Mouse (Mus musculus): ENCODE measurements around the gene Swap70.

DNA sequence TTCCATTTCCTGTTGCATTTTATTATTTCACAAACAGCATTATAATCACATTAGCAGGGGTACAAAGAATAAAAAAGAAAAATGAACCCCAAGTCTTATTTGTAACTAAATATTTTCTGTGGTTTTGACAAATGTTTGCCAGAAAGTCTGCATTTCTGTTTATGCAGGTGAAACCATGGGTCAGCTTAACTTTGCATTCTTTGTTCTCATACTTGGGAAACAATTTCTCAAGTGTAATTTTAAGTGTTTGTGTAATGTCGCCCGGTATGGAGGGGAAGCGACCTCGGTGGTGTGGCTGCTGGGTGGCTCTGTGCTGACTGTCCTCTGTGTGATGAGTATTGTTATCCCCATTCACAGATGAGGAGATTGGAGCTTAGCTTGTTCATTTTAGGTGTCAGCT, 40.3 kb downstream of the Swap70 start:
- TF ChIP-seq ZC3H11A (IDR thresholded peaks at IDR 0.05; ENCODE audit: low read depth, low read length): no peak
- TF ChIP-seq ELF1 (IDR thresholded peaks at IDR 0.05; ENCODE audit: low read depth, low read length): no peak
- TF ChIP-seq NELFE (IDR thresholded peaks at IDR 0.05; ENCODE audit: low read depth, low read length): no peak
- no peak for TF ChIP-seq POLR2A (IDR thresholded peaks at IDR 0.05; ENCODE audit: low read depth, low read length)
- TF ChIP-seq MXI1 (IDR thresholded peaks at IDR 0.05; ENCODE audit: low read depth, low read length): no peak
- no peak for TF ChIP-seq ZNF384 (IDR thresholded peaks at IDR 0.05; ENCODE audit: low read depth, low read length)
- TF ChIP-seq IRF4 (IDR thresholded peaks at IDR 0.05; ENCODE audit: low read depth, low read length): no peak
- TF ChIP-seq CTCF (conservative IDR thresholded peaks at IDR 0.05 in 1 of 2, IDR thresholded peaks at IDR 0.05 in 1 of 2; ENCODE audit: low read depth in 2 of 2, low read length in 2 of 2): no peak

Measured in CH12.LX (cell line).